Mouse (Mus musculus) left cerebral cortex, postnatal 10 days (tissue): ENCODE data around the gene Cd5l. TPM values are rescaled to one million over a fixed set of nuclear protein-coding genes. Genes with fewer than 3 reads are reported as not detected.

ENCODE experiments used
- DNase-seq, 2 experiments: peaks; one replicate each; pipeline ENCODE4 v3.0.0; 2021 to 2022; ENCODE audit warnings: low spot score in 2 of 2, mixed read lengths in 1 of 2; ENCODE audit errors: extremely low spot score in 1 of 2
- intact Hi-C: fragments of 180-260 bp; cut with DNase I; formaldehyde crosslinking; loops from one replicate; pipeline ENCODE4 v1.15.1; 2025
- total RNA-seq, 2 experiments: library from RNA; stranded (reverse); gene quantifications; 2 replicates each; pipeline ENCODE4 v1.2.3; 2021

The Cd5l gene
- total RNA-seq, 2 experiments from 2014 or later: not detected

GRCm38 (mm10) chr3:87398809-87399208, 41.1 kb downstream of the Cd5l start:
- intact Hi-C loops: no loop called here
- DNase-seq: no peak

GRCm38 (mm10) chr3:87399906-87400305, 42.2 kb downstream of the Cd5l start:
- no peak for DNase-seq
- intact Hi-C loops: no loop called here

GRCm38 (mm10) chr3:87401321-87401720, 43.6 kb downstream of the Cd5l start:
- DNase-seq: no peak
- intact Hi-C loops: no loop called here

- intact Hi-C loops: no loop called here
- DNase-seq: no peak
Measured at GRCm38 (mm10) chr3:87408171-87408570, 50.5 kb downstream of the Cd5l start.

GRCm38 (mm10) chr3:87409196-87409935, 51.7 kb downstream of the Cd5l start:
- DNase-seq: no peak
- intact Hi-C loops: no loop called here

- intact Hi-C loops: no loop called here
- no peak for DNase-seq
Measured at GRCm38 (mm10) chr3:87410605-87411004, 52.9 kb downstream of the Cd5l start.

- intact Hi-C loops: no loop called here
- DNase-seq: peak in 1 of 2 experiments; percentile 43
Measured at GRCm38 (mm10) chr3:87411150-87411549, 53.5 kb downstream of the Cd5l start.

GRCm38 (mm10) chr3:87420645-87421044, 63.0 kb downstream of the Cd5l start:
- no peak for DNase-seq
- intact Hi-C loops: no loop called here

Other genes with a start within 250 kb of the Cd5l start
- gene Kirrel, start 183.1 kb upstream of the Cd5l start, total RNA-seq: 1 to 10 TPM; 5.7 to 5.8 TPM
- 10 to 100 TPM; 27.2 to 36.4 TPM for gene Fcrls, start 94.1 kb upstream of the Cd5l start, total RNA-seq
- under 1 TPM; 0.24 to 0.61 TPM for gene Fcrl1, start 18.5 kb downstream of the Cd5l start, total RNA-seq
- gene Fcrl5, start 77.9 kb downstream of the Cd5l start, total RNA-seq: under 1 TPM; 0.73 to 0.75 TPM
- 10 to 100 TPM; 14.7 to 15.7 TPM for gene Etv3, start 167.5 kb downstream of the Cd5l start, total RNA-seq